ENCODE assay signal across 18 mouse cellular contexts in the genomic region with DNA sequence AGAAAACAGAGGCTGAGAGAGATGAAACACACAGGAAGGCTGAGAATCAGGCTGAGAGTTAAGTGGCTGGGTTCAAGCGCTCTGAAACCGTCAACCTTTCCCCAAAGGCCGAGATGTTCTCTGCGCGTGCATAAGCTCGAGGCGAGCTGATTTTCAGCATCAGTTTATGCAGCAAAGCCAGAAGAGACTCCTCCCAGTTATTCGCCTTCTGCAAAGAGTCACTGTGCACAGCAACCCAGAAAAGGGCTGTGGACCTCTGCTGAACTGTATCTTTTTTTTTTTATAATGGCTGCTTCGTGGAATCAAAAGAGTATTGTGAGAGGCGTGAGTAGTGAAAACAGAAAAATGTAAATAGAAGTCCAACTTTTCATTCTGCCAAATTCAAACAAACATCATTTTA.
DNase-seq lines count a peak whose midpoint lies in the region; ATAC-seq and TF ChIP-seq lines count a peak whose summit lies in the region.
"Had no signal": no experiment of that assay in that cellular context is flagged by ENCODE, and none has a peak within 500 bp of the region (broad histone marks: within the 10 kb centered on the region; RNA-seq: fewer than 3 reads in every experiment).

No protein-coding gene starts in this region.

- WGBS in heart, embryonic 11.5 days (ENCODE audit: insufficient replicate concordance): 41% methylated on average over 10 of the region's 10 CpGs
- WGBS in lung, embryonic 14.5 days: 11% methylated on average over 10 of the region's 10 CpGs
- WGBS in lung, adult 2 months: 42% methylated on average over 10 of the region's 10 CpGs
- 30% methylated on average over 10 of the region's 10 CpGs for WGBS in embryonic facial prominence, embryonic 15.5 days
- WGBS in stomach, embryonic 15.5 days: 25% methylated on average over 10 of the region's 10 CpGs

- no peak overlapping the region for H3K27ac ChIP-seq in heart, embryonic 11.5 days (ENCODE audit: low read depth, low read length)
- H3K27ac ChIP-seq in lung, embryonic 14.5 days (ENCODE audit: low read depth): peak overlapping the region; percentile 68; the same call in 1 of the 2 replicates
- H3K27ac ChIP-seq in embryonic facial prominence, embryonic 15.5 days (replicated peaks): peak overlapping the region; percentile 34; the same call in 1 of the 2 replicates
- H3K27ac ChIP-seq in stomach, embryonic 15.5 days: peak overlapping the region; percentile 57
- H3K27ac ChIP-seq: gastrocnemius, adult 2 months; hindbrain, postnatal 0 days had no signal

- H3K4me1 ChIP-seq in heart, embryonic 11.5 days (ENCODE audit: control insufficient read depth, insufficient read depth, low read length): peaks cover 23% of the 10 kb centered on the region
- peaks cover 13% of the 10 kb centered on the region for H3K4me1 ChIP-seq in lung, embryonic 14.5 days (ENCODE audit: insufficient read depth)
- no peaks in the 10 kb centered on the region; the same call in 1 of the 2 replicates for H3K4me1 ChIP-seq in lung, adult 2 months (ENCODE audit: control insufficient read depth, insufficient read depth, low read length)
- peaks cover 30% of the 10 kb centered on the region for H3K4me1 ChIP-seq in embryonic facial prominence, embryonic 15.5 days
- H3K4me1 ChIP-seq in stomach, embryonic 15.5 days: peaks cover 17% of the 10 kb centered on the region

- TF ChIP-seq POLR2A in lung, adult 2 months (IDR thresholded peaks at IDR 0.05; ENCODE audit: borderline replicate concordance, extremely low read depth, low read depth, low read length): no peak

- DNase-seq in heart, adult 18-20 months: no peak
- peak; percentile 70 for DNase-seq in lung, embryonic 14.5 days
- DNase-seq in lung, adult 2 months: no peak
- DNase-seq in layer of hippocampus, postnatal 25 days (ENCODE audit: extremely low spot score in 1 of 2, low spot score in 1 of 2): no peak
- DNase-seq in thymus, postnatal 14 days: no peak
- DNase-seq: cerebellum, adult 9-11 months; gastrocnemius, adult 2 months; heart, adult 11 months; kidney, adult 8-10 months; right cerebral cortex, adult 18-20 months; spleen, adult 18-20 months; thymus, postnatal 36 days had no signal

- H3K9ac ChIP-seq in heart, embryonic 11.5 days (ENCODE audit: low read depth, low read length): peak overlapping the region; percentile 29; the same call in 1 of the 2 replicates
- no peak overlapping the region for H3K9ac ChIP-seq in lung, embryonic 14.5 days
- no peak overlapping the region for H3K9ac ChIP-seq in embryonic facial prominence, embryonic 15.5 days
- no peak overlapping the region for H3K9ac ChIP-seq in stomach, embryonic 15.5 days

- H3K9me3 ChIP-seq in heart, embryonic 11.5 days (replicated peaks; ENCODE audit: control insufficient read depth, low read length): no peaks in the 10 kb centered on the region
- H3K9me3 ChIP-seq in lung, embryonic 14.5 days (ENCODE audit: low read depth, low read length): no peaks in the 10 kb centered on the region
- no peaks in the 10 kb centered on the region for H3K9me3 ChIP-seq in embryonic facial prominence, embryonic 15.5 days (replicated peaks)
- H3K9me3 ChIP-seq in stomach, embryonic 15.5 days: no peaks in the 10 kb centered on the region

- H3K27me3 ChIP-seq in heart, embryonic 11.5 days (ENCODE audit: control insufficient read depth, insufficient read depth, low read length): no peaks in the 10 kb centered on the region
- H3K27me3 ChIP-seq in lung, embryonic 14.5 days (ENCODE audit: insufficient read depth, low read length): no peaks in the 10 kb centered on the region
- no peaks in the 10 kb centered on the region for H3K27me3 ChIP-seq in embryonic facial prominence, embryonic 15.5 days
- no peaks in the 10 kb centered on the region for H3K27me3 ChIP-seq in stomach, embryonic 15.5 days (replicated peaks)

- TF ChIP-seq CTCF in lung, embryonic 14.5 days (IDR thresholded peaks at IDR 0.05; ENCODE audit: low read depth): no peak
- TF ChIP-seq CTCF in lung, adult 2 months (IDR thresholded peaks at IDR 0.05; ENCODE audit: insufficient read depth, low read length): no peak

- no peak for ATAC-seq in heart, embryonic 11.5 days (replicated peaks; ENCODE audit: insufficient number of reproducible peaks, low FRiP score, low TSS enrichment)
- peak; percentile 56; the same call in 1 of the 2 replicates for ATAC-seq in lung, embryonic 14.5 days (ENCODE audit: insufficient read depth)
- ATAC-seq in embryonic facial prominence, embryonic 15.5 days (ENCODE audit: insufficient number of reproducible peaks, low FRiP score, low TSS enrichment, low read depth): no peak
- ATAC-seq in stomach, embryonic 15.5 days (ENCODE audit: insufficient read depth, low FRiP score, low read depth): no peak
- ATAC-seq: forebrain, embryonic 16.5 days; hindbrain, postnatal 0 days had no signal

- no peaks in the 10 kb centered on the region for H3K36me3 ChIP-seq in heart, embryonic 11.5 days (ENCODE audit: control insufficient read depth, insufficient read depth, low read length)
- H3K36me3 ChIP-seq in lung, embryonic 14.5 days (ENCODE audit: insufficient read depth): no peaks in the 10 kb centered on the region
- no peaks in the 10 kb centered on the region for H3K36me3 ChIP-seq in embryonic facial prominence, embryonic 15.5 days
- no peaks in the 10 kb centered on the region for H3K36me3 ChIP-seq in stomach, embryonic 15.5 days

- H3K4me3 ChIP-seq in heart, embryonic 11.5 days (ENCODE audit: low read depth, low read length): no peak overlapping the region
- no peak overlapping the region for H3K4me3 ChIP-seq in lung, embryonic 14.5 days (ENCODE audit: low read depth, low read length)
- H3K4me3 ChIP-seq in lung, adult 2 months (replicated peaks; ENCODE audit: extremely low read depth, low read depth, low read length): no peak overlapping the region
- H3K4me3 ChIP-seq in embryonic facial prominence, embryonic 15.5 days (replicated peaks): no peak overlapping the region
- no peak overlapping the region for H3K4me3 ChIP-seq in stomach, embryonic 15.5 days (replicated peaks)
- H3K4me3 ChIP-seq: erythroblast, embryonic 14.5 days; gastrocnemius, adult 2 months had no signal

- no peak overlapping the region for H3K4me2 ChIP-seq in heart, embryonic 11.5 days
- H3K4me2 ChIP-seq in lung, embryonic 14.5 days: no peak overlapping the region; the same call in 1 of the 2 replicates
- no peak overlapping the region for H3K4me2 ChIP-seq in embryonic facial prominence, embryonic 15.5 days (replicated peaks)
- no peak overlapping the region for H3K4me2 ChIP-seq in stomach, embryonic 15.5 days
